In the genomic region with DNA sequence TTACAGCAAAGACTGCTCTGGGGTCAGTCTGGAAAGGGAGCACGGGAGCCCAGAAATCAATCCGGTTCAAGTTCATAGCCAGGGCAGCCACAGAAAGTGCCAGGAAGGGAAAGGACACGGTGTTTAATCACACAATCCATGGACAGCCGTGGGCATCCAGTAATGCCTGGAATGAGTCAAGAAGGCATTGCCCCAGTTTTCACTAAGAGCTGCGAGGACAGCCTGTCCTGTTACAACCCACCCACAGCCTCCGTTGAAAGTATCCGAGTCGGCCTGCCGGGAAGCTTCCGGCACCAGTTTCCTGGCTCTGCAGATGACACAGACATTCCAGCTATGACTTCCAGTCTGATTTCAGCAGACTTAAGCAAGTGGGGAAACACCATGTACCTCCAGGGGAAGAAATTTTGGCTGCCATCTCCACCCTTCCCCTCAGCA, we compare ENCODE assay signal across 9 mouse cellular contexts. TPM values are rescaled to one million over a fixed set of nuclear protein-coding genes. Genes with fewer than 3 reads are reported as not detected.
DNase-seq lines count a peak whose midpoint lies in the region; ATAC-seq and TF ChIP-seq lines count a peak whose summit lies in the region.
"Had no signal": no experiment of that assay in that cellular context is flagged by ENCODE, and none has a peak within 500 bp of the region (broad histone marks: within the 10 kb centered on the region; RNA-seq: fewer than 3 reads in every experiment).

No protein-coding gene starts in this region.

- no peak for TF ChIP-seq POLR2A in olfactory bulb, adult 2 months (IDR thresholded peaks at IDR 0.05; ENCODE audit: insufficient read depth, low read depth, low read length)

- H3K27me3 ChIP-seq in forebrain, embryonic 14.5 days (replicated peaks; ENCODE audit: control insufficient read depth, insufficient read depth, low read length): peaks cover 34% of the 10 kb centered on the region
- H3K27me3 ChIP-seq in limb, embryonic 15.5 days: peaks cover 71% of the 10 kb centered on the region

- H3K4me2 ChIP-seq in forebrain, embryonic 14.5 days (ENCODE audit: low read length): peak overlapping the region; percentile 97; the same call in 1 of the 2 replicates
- peak overlapping the region; percentile 94 for H3K4me2 ChIP-seq in limb, embryonic 15.5 days

- peak overlapping the region; percentile 85 for H3K9ac ChIP-seq in ES-E14 (ENCODE audit: insufficient read depth, low read depth, low read length, poor library complexity, severe bottlenecking)
- no peak overlapping the region for H3K9ac ChIP-seq in forebrain, embryonic 14.5 days (ENCODE audit: low read length)
- H3K9ac ChIP-seq in limb, embryonic 15.5 days: no peak overlapping the region

- H3K4me1 ChIP-seq in ES-E14 (ENCODE audit: control insufficient read depth in 2 of 2, insufficient read depth in 2 of 2, low read length in 2 of 2, poor library complexity in 1 of 2): peaks cover 1 to 20% of the 10 kb centered on the region in 2 experiments; a peak in 2 of 4 replicates
- peaks cover 15% of the 10 kb centered on the region for H3K4me1 ChIP-seq in forebrain, embryonic 14.5 days (ENCODE audit: control insufficient read depth, insufficient read depth, low read length)
- peaks cover 22% of the 10 kb centered on the region for H3K4me1 ChIP-seq in limb, embryonic 15.5 days
- H3K4me1 ChIP-seq in olfactory bulb, adult 2 months (ENCODE audit: control insufficient read depth, insufficient read depth, low read length): peaks cover 19% of the 10 kb centered on the region

- H3K27ac ChIP-seq in ES-E14 (ENCODE audit: insufficient read depth, low read depth, low read length, poor library complexity, severe bottlenecking): no peak overlapping the region
- H3K27ac ChIP-seq in forebrain, embryonic 14.5 days (ENCODE audit: low read depth, low read length): no peak overlapping the region
- no peak overlapping the region for H3K27ac ChIP-seq in limb, embryonic 15.5 days
- peak overlapping the region; percentile 8; the same call in 1 of the 2 replicates for H3K27ac ChIP-seq in olfactory bulb, adult 2 months (ENCODE audit: insufficient read depth, low read depth, low read length)

- no peaks in the 10 kb centered on the region for H3K9me3 ChIP-seq in ES-E14 (ENCODE audit: control insufficient read depth, insufficient read depth, low read depth, low read length)
- no peaks in the 10 kb centered on the region for H3K9me3 ChIP-seq in forebrain, embryonic 14.5 days (replicated peaks; ENCODE audit: control insufficient read depth, low read length)
- no peaks in the 10 kb centered on the region for H3K9me3 ChIP-seq in limb, embryonic 15.5 days

- peak overlapping the region; percentile 60 to 77; a peak in 2 of 4 replicates for H3K4me3 ChIP-seq in ES-E14 (ENCODE audit: insufficient read depth in 1 of 2, low read depth in 1 of 2, low read length in 2 of 2, poor library complexity in 1 of 2, severe bottlenecking in 1 of 2)
- no peak overlapping the region for H3K4me3 ChIP-seq in forebrain, embryonic 14.5 days (ENCODE audit: low read depth, low read length)
- H3K4me3 ChIP-seq in limb, embryonic 15.5 days: peak overlapping the region; percentile 48
- H3K4me3 ChIP-seq in olfactory bulb, adult 2 months (ENCODE audit: insufficient read depth, low read depth, low read length): no peak overlapping the region

- in situ Hi-C loops in ES-E14 (cut with MboI; ENCODE audit: low sequenced_read_pairs in 2 of 2, unreplicated experiment in 2 of 2): no loop called here

- no peak for ATAC-seq in forebrain, embryonic 14.5 days
- no peak for ATAC-seq in limb, embryonic 15.5 days (ENCODE audit: insufficient number of reproducible peaks, low FRiP score, low TSS enrichment, low read depth)
- no peak for ATAC-seq in inflammation-experienced regulatory T-cells, adult 6 months

- 59% methylated on average over 10 of the region's 10 CpGs for WGBS in forebrain, embryonic 14.5 days
- WGBS in limb, embryonic 15.5 days: 32% methylated on average over 10 of the region's 10 CpGs
- WGBS in olfactory bulb, adult 2 months: 37% methylated on average over 10 of the region's 10 CpGs

- no peaks in the 10 kb centered on the region; the same call in 1 of the 2 replicates for H3K36me3 ChIP-seq in ES-E14 (ENCODE audit: control insufficient read depth, insufficient read depth, low read length, poor library complexity, severe bottlenecking)
- no peaks in the 10 kb centered on the region for H3K36me3 ChIP-seq in forebrain, embryonic 14.5 days (ENCODE audit: control insufficient read depth, insufficient read depth, low read length)
- no peaks in the 10 kb centered on the region for H3K36me3 ChIP-seq in limb, embryonic 15.5 days

- TF ChIP-seq CTCF in olfactory bulb, adult 2 months (IDR thresholded peaks at IDR 0.05; ENCODE audit: insufficient read depth, low read depth, low read length): no peak

- DNase-seq in 3T3-L1 (ENCODE audit: low read depth, low spot score) (peak; percentile 85), ES-E14 (ENCODE audit: low read depth, low spot score) (no peak)
- DNase-seq in forebrain, embryonic 14.5 days (ENCODE audit: low spot score): no peak
- peak; percentile 32 for DNase-seq in heart, postnatal 4 days
- no peak for DNase-seq in spleen, adult 18-20 months

TF ChIP-seq in ES-E14, 5 proteins besides CTCF, POLR2A, EP300 and RAD21:
- TF ChIP-seq CHD2 (IDR thresholded peaks at IDR 0.05; ENCODE audit: low read depth, low read length) (no peak), MAFK (IDR thresholded peaks at IDR 0.05; ENCODE audit: insufficient read depth, low read depth, low read length) (no peak), ZC3H11A (IDR thresholded peaks at IDR 0.05; ENCODE audit: borderline replicate concordance, low read depth, low read length) (no peak), ZNF384 (IDR thresholded peaks at IDR 0.05; ENCODE audit: low read depth, low read length) (no peak), HCFC1 (IDR thresholded peaks at IDR 0.05; ENCODE audit: borderline replicate concordance, insufficient read depth, low read length) (no peak)

RNA-seq across cellular contexts. Expression of a gene that starts 1.1 kb away (rescaled TPM):
- total RNA-seq in ES-E14 (2012; rRNA removed): 541 and 635 TPM in 2 replicates
- 29.4 and 47.5 TPM in 2 replicates for polyA plus RNA-seq in forebrain, embryonic 14.5 days (2014; fragmentation: Nextera tagmentation; extraction: Ambion mirVana)
- 10 to 100 TPM; 35.5 to 37.4 TPM for total RNA-seq in heart, postnatal 4 days (2021)
- polyA plus RNA-seq in limb, embryonic 15.5 days (2015; fragmentation: Nextera tagmentation; extraction: Ambion mirVana): 57.2 and 59.8 TPM in 2 replicates
- polyA plus RNA-seq in olfactory bulb, adult 2 months (2012; ENCODE audit: insufficient read depth, insufficient read length, low replicate concordance, missing spikeins): not detected in 2 replicates
- under 1 TPM in 1 of 3 experiments, not detected in 2; 0.94 TPM for polyA plus RNA-seq in inflammation-experienced regulatory T-cells, adult 6 months (2017; shearing (Covaris generic))

RNA-seq across cellular contexts. Expression of a gene that starts 7.5 kb away (rescaled TPM):
- 306 and 332 TPM in 2 replicates for total RNA-seq in ES-E14 (2012; rRNA removed)
- polyA plus RNA-seq in forebrain, embryonic 14.5 days (2014; fragmentation: Nextera tagmentation; extraction: Ambion mirVana): 77.2 and 110 TPM in 2 replicates
- total RNA-seq in heart, postnatal 4 days (2021): 100 to 1,000 TPM; 168 to 174 TPM
- polyA plus RNA-seq in limb, embryonic 15.5 days (2015; fragmentation: Nextera tagmentation; extraction: Ambion mirVana): 164 and 189 TPM in 2 replicates
- 885 TPM in 1 of 2 replicates, not detected in the other for polyA plus RNA-seq in olfactory bulb, adult 2 months (2012; ENCODE audit: insufficient read depth, insufficient read length, low replicate concordance, missing spikeins)
- polyA plus RNA-seq in inflammation-experienced regulatory T-cells, adult 6 months (2017; shearing (Covaris generic)): 10 to 100 TPM in 1 of 3 experiments, 1 to 10 TPM in 2; 1.5 to 11.0 (median 2.6) TPM

RNA-seq across cellular contexts. Expression of a gene that starts 18.9 kb away (rescaled TPM):
- total RNA-seq in ES-E14 (2012; rRNA removed): 2.1 and 6.6 TPM in 2 replicates
- 237 and 306 TPM in 2 replicates for polyA plus RNA-seq in forebrain, embryonic 14.5 days (2014; fragmentation: Nextera tagmentation; extraction: Ambion mirVana)
- total RNA-seq in heart, postnatal 4 days (2021): 10 to 100 TPM; 26.7 to 28.1 TPM
- polyA plus RNA-seq in limb, embryonic 15.5 days (2015; fragmentation: Nextera tagmentation; extraction: Ambion mirVana): 4.8 and 5.2 TPM in 2 replicates
- polyA plus RNA-seq in olfactory bulb, adult 2 months (2012; ENCODE audit: insufficient read depth, insufficient read length, low replicate concordance, missing spikeins): not detected in 2 replicates
- 1 to 10 TPM in 1 of 3 experiments, not detected in 2; 5.9 TPM for polyA plus RNA-seq in inflammation-experienced regulatory T-cells, adult 6 months (2017; shearing (Covaris generic))
- total RNA-seq: common myeloid progenitor, adult 5-6 weeks had no signal

RNA-seq across cellular contexts. Expression of a gene that starts 34.3 kb away (rescaled TPM):
- total RNA-seq in ES-E14 (2012; rRNA removed): 1.6 and 6.4 TPM in 2 replicates
- polyA plus RNA-seq in forebrain, embryonic 14.5 days (2014; fragmentation: Nextera tagmentation; extraction: Ambion mirVana): not detected in 2 replicates
- total RNA-seq in heart, postnatal 4 days (2021): not detected
- polyA plus RNA-seq in limb, embryonic 15.5 days (2015; fragmentation: Nextera tagmentation; extraction: Ambion mirVana): 0.60 and 3.9 TPM in 2 replicates
- polyA plus RNA-seq in olfactory bulb, adult 2 months (2012; ENCODE audit: insufficient read depth, insufficient read length, low replicate concordance, missing spikeins): not detected in 2 replicates
- polyA plus RNA-seq in inflammation-experienced regulatory T-cells, adult 6 months (2017; shearing (Covaris generic)): not detected
- total RNA-seq: common myeloid progenitor, adult 5-6 weeks had no signal

RNA-seq across cellular contexts. Expression of a gene that starts 43.0 kb away (rescaled TPM):
- total RNA-seq in ES-E14 (2012; rRNA removed): 82.8 and 92.5 TPM in 2 replicates
- polyA plus RNA-seq in forebrain, embryonic 14.5 days (2014; fragmentation: Nextera tagmentation; extraction: Ambion mirVana): 65.2 and 72.6 TPM in 2 replicates
- 10 to 100 TPM; 45.1 to 52.7 TPM for total RNA-seq in heart, postnatal 4 days (2021)
- polyA plus RNA-seq in limb, embryonic 15.5 days (2015; fragmentation: Nextera tagmentation; extraction: Ambion mirVana): 62.8 and 63.0 TPM in 2 replicates
- polyA plus RNA-seq in olfactory bulb, adult 2 months (2012; ENCODE audit: insufficient read depth, insufficient read length, low replicate concordance, missing spikeins): not detected in 2 replicates
- 10 to 100 TPM; 29.9 to 37.2 (median 35.3) TPM for polyA plus RNA-seq in inflammation-experienced regulatory T-cells, adult 6 months (2017; shearing (Covaris generic))

Comparison
In these comparisons a context has a peak if more than half of its experiments do, and no peak if none do; other contexts are left out.
1. DNase-seq: peak in 3T3-L1 (single experiment) and heart, postnatal 4 days (single experiment); none in ES-E14 (single experiment), forebrain, embryonic 14.5 days (single experiment) and spleen, adult 18-20 months (0 of 2).
2. H3K4me3 ChIP-seq: peak in ES-E14 (2 of 2) and limb, embryonic 15.5 days (single experiment); none in forebrain, embryonic 14.5 days (single experiment) and olfactory bulb, adult 2 months (single experiment).
3. RNA of a gene that starts 1.1 kb away (polyA plus RNA-seq): 57.2 to 59.8 TPM in limb, embryonic 15.5 days and 29.4 to 47.5 TPM in forebrain, embryonic 14.5 days; 0.94 TPM in inflammation-experienced regulatory T-cells, adult 6 months and not detected in olfactory bulb, adult 2 months; every median in the first group is over 10 times any median in the second.
4. RNA of a gene that starts 18.9 kb away (polyA plus RNA-seq): 237 to 306 TPM in forebrain, embryonic 14.5 days; 4.8 to 5.2 TPM in limb, embryonic 15.5 days, 5.9 TPM in inflammation-experienced regulatory T-cells, adult 6 months and not detected in olfactory bulb, adult 2 months; every median in the first group is over 10 times any median in the second.